Mouse (Mus musculus) spleen, adult 2 months (tissue): Measurements from ENCODE around the gene Rfk.

Experiments
- CTCF ChIP-seq: fragments of 200-500 bp; IDR thresholded peaks from 2 replicates; pipeline ENCODE4 v1.5.1; 2011; ENCODE audit warnings: mild to moderate bottlenecking, inconsistent platforms; ENCODE audit not compliant: insufficient read depth, insufficient read length, insufficient replicate concordance; ENCODE audit errors: extremely low read depth
- POLR2A ChIP-seq: fragments of 200-500 bp; IDR thresholded peaks from 2 replicates; pipeline ENCODE4 v1.6.1; 2011; ENCODE audit warnings: low read depth, low read length, inconsistent platforms

- TF ChIP-seq POLR2A (no peak), CTCF (no peak)
These were observed 25.3 kb upstream of the Rfk start for GRCm38 (mm10) chr19:17368557-17368956.
